Comparison of ENCODE assay signal across 8 mouse cellular contexts in genomic region chr4:40971744-40972143, GRCm38 (mm10). TPM values are rescaled to one million over a fixed set of nuclear protein-coding genes. Genes with fewer than 3 reads are reported as not detected.
DNase-seq lines count a peak whose midpoint lies in the region; ATAC-seq lines count a peak whose summit lies in the region.

No protein-coding gene starts in this region.

- ATAC-seq in embryonic facial prominence, embryonic 11.5 days (replicated peaks; ENCODE audit: insufficient number of reproducible peaks, low FRiP score, low TSS enrichment, low read depth) = no peak
- no peak for ATAC-seq in hindbrain, embryonic 11.5 days (ENCODE audit: low FRiP score)
- no peak for ATAC-seq in liver, embryonic 13.5 days (ENCODE audit: low read depth)

- peak overlapping the region; percentile 99 for H3K4me3 ChIP-seq in embryonic facial prominence, embryonic 11.5 days (ENCODE audit: low read depth, low read length)
- H3K4me3 ChIP-seq in hindbrain, embryonic 11.5 days (ENCODE audit: low read depth, low read length) = peak overlapping the region; percentile 98
- H3K4me3 ChIP-seq in liver, embryonic 13.5 days (replicated peaks) = peak overlapping the region; percentile 97

- peak overlapping the region; percentile 68 for H3K4me2 ChIP-seq in embryonic facial prominence, embryonic 11.5 days (ENCODE audit: low read depth, low read length)
- peak overlapping the region; percentile 63 for H3K4me2 ChIP-seq in hindbrain, embryonic 11.5 days (replicated peaks; ENCODE audit: low read depth, low read length)
- H3K4me2 ChIP-seq in liver, embryonic 13.5 days = peak overlapping the region; percentile 85

- H3K9me3 ChIP-seq in embryonic facial prominence, embryonic 11.5 days (replicated peaks; ENCODE audit: control insufficient read depth, low read length) = no peaks in the 10 kb centered on the region
- H3K9me3 ChIP-seq in hindbrain, embryonic 11.5 days (ENCODE audit: control insufficient read depth, low read length) = no peaks in the 10 kb centered on the region
- H3K9me3 ChIP-seq in liver, embryonic 13.5 days (replicated peaks) = no peaks in the 10 kb centered on the region

- no peak overlapping the region for H3K27ac ChIP-seq in embryonic facial prominence, embryonic 11.5 days (replicated peaks; ENCODE audit: low read depth, low read length)
- no peak overlapping the region; the same call in 1 of the 2 replicates for H3K27ac ChIP-seq in hindbrain, embryonic 11.5 days (ENCODE audit: low read depth, low read length)
- H3K27ac ChIP-seq in liver, embryonic 13.5 days = peak overlapping the region; percentile 91

- peak overlapping the region; percentile 84 for H3K9ac ChIP-seq in embryonic facial prominence, embryonic 11.5 days (replicated peaks; ENCODE audit: low read length)
- peak overlapping the region; percentile 84; the same call in 1 of the 2 replicates for H3K9ac ChIP-seq in hindbrain, embryonic 11.5 days (ENCODE audit: low read depth, low read length)
- H3K9ac ChIP-seq in liver, embryonic 13.5 days = peak overlapping the region; percentile 91

- H3K36me3 ChIP-seq in embryonic facial prominence, embryonic 11.5 days (replicated peaks; ENCODE audit: control insufficient read depth, insufficient read depth, low read depth, low read length) = peaks cover 3% of the 10 kb centered on the region; the same call in 1 of the 2 replicates
- no peaks in the 10 kb centered on the region for H3K36me3 ChIP-seq in hindbrain, embryonic 11.5 days (ENCODE audit: control insufficient read depth, insufficient read depth, low read length)
- peaks cover 37% of the 10 kb centered on the region for H3K36me3 ChIP-seq in liver, embryonic 13.5 days

- 22% methylated on average over 13 of the region's 13 CpGs for WGBS in embryonic facial prominence, embryonic 11.5 days
- 25% methylated on average over 13 of the region's 13 CpGs for WGBS in hindbrain, embryonic 11.5 days
- WGBS in liver, embryonic 13.5 days (ENCODE audit: insufficient replicate concordance) = 17% methylated on average over 13 of the region's 13 CpGs

- no peaks in the 10 kb centered on the region for H3K4me1 ChIP-seq in embryonic facial prominence, embryonic 11.5 days (ENCODE audit: control insufficient read depth, insufficient read depth, low read length)
- no peaks in the 10 kb centered on the region; the same call in 1 of the 2 replicates for H3K4me1 ChIP-seq in hindbrain, embryonic 11.5 days (replicated peaks; ENCODE audit: control insufficient read depth, insufficient read depth, low read length)
- peaks cover 56% of the 10 kb centered on the region for H3K4me1 ChIP-seq in liver, embryonic 13.5 days (replicated peaks)

- H3K27me3 ChIP-seq in embryonic facial prominence, embryonic 11.5 days (ENCODE audit: control insufficient read depth, insufficient read depth, low read length) = no peaks in the 10 kb centered on the region
- H3K27me3 ChIP-seq in hindbrain, embryonic 11.5 days (ENCODE audit: control insufficient read depth, insufficient read depth, low read length) = no peaks in the 10 kb centered on the region
- no peaks in the 10 kb centered on the region for H3K27me3 ChIP-seq in liver, embryonic 13.5 days

- peak; percentile 39 for DNase-seq in cerebellum, adult 9-11 months
- DNase-seq in cerebellum, adult 11 months = no peak
- DNase-seq in MN1 (ENCODE audit: low spot score) = peak; percentile 10
- DNase-seq in embryonic facial prominence, embryonic 11.5 days (ENCODE audit: low spot score) = peak; percentile 40
- peak; percentile 64 for DNase-seq in hindbrain, embryonic 11.5 days (ENCODE audit: low spot score)
- DNase-seq in liver, embryonic 13.5 days = peak; percentile 57
- peak; percentile 18 to 61 for DNase-seq in natural killer cell, adult 2 months (ENCODE audit: low spot score in 2 of 2)
- DNase-seq in thymus, postnatal 36 days = peak; percentile 28 to 42

RNA-seq across cellular contexts. Expression of gene Nfx1, which starts 1.0 kb away (rescaled TPM):
- polyA plus RNA-seq in embryonic facial prominence, embryonic 11.5 days (2014; fragmentation: Nextera tagmentation; extraction: Ambion mirVana) = 93.7 and 97.1 TPM in 2 replicates
- 95.7 and 105 TPM in 2 replicates for polyA plus RNA-seq in hindbrain, embryonic 11.5 days (2014; fragmentation: Nextera tagmentation; extraction: Ambion mirVana)
- polyA plus RNA-seq in liver, embryonic 13.5 days (2015; fragmentation: Nextera tagmentation; extraction: Ambion mirVana) = 32.8 and 40.5 TPM in 2 replicates

RNA-seq across cellular contexts. Expression of gene Chmp5, which starts 23.5 kb away (rescaled TPM):
- polyA plus RNA-seq in embryonic facial prominence, embryonic 11.5 days (2014; fragmentation: Nextera tagmentation; extraction: Ambion mirVana) = 122 and 142 TPM in 2 replicates
- 173 and 178 TPM in 2 replicates for polyA plus RNA-seq in hindbrain, embryonic 11.5 days (2014; fragmentation: Nextera tagmentation; extraction: Ambion mirVana)
- polyA plus RNA-seq in liver, embryonic 13.5 days (2015; fragmentation: Nextera tagmentation; extraction: Ambion mirVana) = 48.7 and 57.4 TPM in 2 replicates

RNA-seq across cellular contexts. Expression of gene Bag1, which starts 23.6 kb away (rescaled TPM):
- polyA plus RNA-seq in embryonic facial prominence, embryonic 11.5 days (2014; fragmentation: Nextera tagmentation; extraction: Ambion mirVana) = 271 and 295 TPM in 2 replicates
- polyA plus RNA-seq in hindbrain, embryonic 11.5 days (2014; fragmentation: Nextera tagmentation; extraction: Ambion mirVana) = 259 and 262 TPM in 2 replicates
- 145 and 166 TPM in 2 replicates for polyA plus RNA-seq in liver, embryonic 13.5 days (2015; fragmentation: Nextera tagmentation; extraction: Ambion mirVana)

RNA-seq across cellular contexts. Expression of gene Spink4, which starts 51.9 kb away (rescaled TPM):
- not detected in 2 replicates for polyA plus RNA-seq in embryonic facial prominence, embryonic 11.5 days (2014; fragmentation: Nextera tagmentation; extraction: Ambion mirVana)
- polyA plus RNA-seq in hindbrain, embryonic 11.5 days (2014; fragmentation: Nextera tagmentation; extraction: Ambion mirVana) = not detected in 2 replicates
- 0.39 and 0.44 TPM in 2 replicates for polyA plus RNA-seq in liver, embryonic 13.5 days (2015; fragmentation: Nextera tagmentation; extraction: Ambion mirVana)
